Mouse (Mus musculus): Measurements from ENCODE around the gene Lgr4. TPM values are rescaled to one million over a fixed set of nuclear protein-coding genes. Genes with fewer than 3 reads are reported as not detected.
A peak's percentile ranks its signal among the peaks of the same experiment; 100 is the strongest.

The Lgr4 gene
- polyA plus RNA-seq, 1 experiment = 44.2 TPM

GRCm38 (mm10) chr2:110004668-110005067, 87.2 kb downstream of the Lgr4 start:
- WGBS = 23% methylated on average over 1 of the region's 1 CpGs

GRCm38 (mm10) chr2:110005164-110005563, 87.7 kb downstream of the Lgr4 start:
- DNase-seq (ENCODE audit: low read depth, low spot score) = no peak
- 45% methylated on average over 3 of the region's 3 CpGs for WGBS

More at GRCm38 (mm10) chr2:110004668-110005067, 87.2 kb downstream of the Lgr4 start:
- no peak for DNase-seq (ENCODE audit: low read depth, low spot score)

GRCm38 (mm10) chr2:110005596-110006239, 88.3 kb downstream of the Lgr4 start:
- DNase-seq (ENCODE audit: low read depth, low spot score) = no peak
- 43% methylated on average over 3 of the region's 3 CpGs for WGBS

GRCm38 (mm10) chr2:110007423-110008267, 90.2 kb downstream of the Lgr4 start:
- DNase-seq (ENCODE audit: low read depth, low spot score) = no peak
- 82% methylated on average over 10 of the region's 10 CpGs for WGBS

GRCm38 (mm10) chr2:110009449-110009848, 92.0 kb downstream of the Lgr4 start:
- no peak for DNase-seq (ENCODE audit: low read depth, low spot score)

- WGBS = 73% methylated on average over 13 of the region's 13 CpGs
- no peak for DNase-seq (ENCODE audit: low read depth, low spot score)
Observed at GRCm38 (mm10) chr2:110012184-110012725, 94.8 kb downstream of the Lgr4 start.

- DNase-seq (ENCODE audit: low read depth, low spot score) = no peak
- 42% methylated on average over 7 of the region's 7 CpGs for WGBS
Observed at GRCm38 (mm10) chr2:110017087-110017486, 99.6 kb downstream of the Lgr4 start.

- peak; percentile 83 for DNase-seq (ENCODE audit: low read depth, low spot score)
- WGBS = under 1% methylated on average over 55 of the region's 55 CpGs
Observed at GRCm38 (mm10) chr2:110017616-110018505, 100.4 kb downstream of the Lgr4 start, which contains the start of gene Ccdc34. Gene Ccdc34, plus strand, starts transcription at chr2:110017817.

- 62% methylated on average over 4 of the region's 4 CpGs for WGBS
- DNase-seq (ENCODE audit: low read depth, low spot score) = no peak
Observed at GRCm38 (mm10) chr2:110019656-110020055, 102.2 kb downstream of the Lgr4 start.

GRCm38 (mm10) chr2:110020430-110020829, 103.0 kb downstream of the Lgr4 start:
- no peak for DNase-seq (ENCODE audit: low read depth, low spot score)
- 74% methylated on average over 1 of the region's 1 CpGs for WGBS

GRCm38 (mm10) chr2:110036265-110036664, 118.8 kb downstream of the Lgr4 start:
- 51% methylated on average over 4 of the region's 4 CpGs for WGBS
- no peak for DNase-seq (ENCODE audit: low read depth, low spot score)

GRCm38 (mm10) chr2:110036665-110037064, 119.2 kb downstream of the Lgr4 start:
- DNase-seq (ENCODE audit: low read depth, low spot score) = no peak
- 71% methylated on average over 4 of the region's 4 CpGs for WGBS

- WGBS = 64% methylated on average over 2 of the region's 2 CpGs
- no peak for DNase-seq (ENCODE audit: low read depth, low spot score)
Observed at GRCm38 (mm10) chr2:110037221-110037620, 119.8 kb downstream of the Lgr4 start.

GRCm38 (mm10) chr2:110038341-110038740, 120.9 kb downstream of the Lgr4 start:
- DNase-seq (ENCODE audit: low read depth, low spot score) = no peak
- 88% methylated on average over 5 of the region's 5 CpGs for WGBS

GRCm38 (mm10) chr2:110042861-110043760, 125.7 kb downstream of the Lgr4 start:
- DNase-seq (ENCODE audit: low read depth, low spot score) = no peak
- WGBS = 74% methylated on average over 5 of the region's 5 CpGs

- no peak for DNase-seq (ENCODE audit: low read depth, low spot score)
- WGBS = 78% methylated on average over 4 of the region's 4 CpGs
Observed at GRCm38 (mm10) chr2:110058424-110058823, 141.0 kb downstream of the Lgr4 start.

GRCm38 (mm10) chr2:110063131-110063530, 145.7 kb downstream of the Lgr4 start:
- WGBS = 90% methylated on average over 1 of the region's 1 CpGs
- peak; percentile 39 for DNase-seq (ENCODE audit: low read depth, low spot score)
